Mouse (Mus musculus): ENCODE data around the gene Foxd4. TPM values are rescaled to one million over a fixed set of nuclear protein-coding genes. Genes with fewer than 3 reads are reported as not detected.

The Foxd4 gene
- polyA plus RNA-seq, 1 experiment, result not detected

DNA sequence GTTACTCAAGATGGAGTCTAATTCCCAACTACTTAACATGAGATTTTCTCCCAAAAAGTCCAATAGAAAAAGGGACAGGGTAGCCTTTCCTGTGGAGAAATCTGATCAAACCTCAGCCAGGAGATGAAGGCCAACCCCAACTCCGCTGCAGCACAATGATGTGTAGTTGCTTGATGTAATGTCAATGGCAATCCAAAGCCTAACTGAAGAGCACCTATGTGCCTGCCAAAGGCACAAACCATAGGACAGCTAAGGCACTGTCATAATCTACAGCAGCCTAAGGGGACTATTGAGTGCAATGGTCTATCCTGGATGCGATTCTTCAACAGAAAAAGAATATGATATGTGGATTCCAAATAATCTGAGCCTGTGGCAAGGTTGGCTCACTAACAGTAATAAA is 1.8 kb upstream of the Foxd4 start:
- WGBS, result 67% methylated on average over 2 of the region's 2 CpGs
- TF ChIP-seq POLR2A (IDR thresholded peaks at IDR 0.05; ENCODE audit: low read depth, low read length) (no peak), CTCF (conservative IDR thresholded peaks at IDR 0.05; ENCODE audit: insufficient read depth, insufficient read length, low read depth, low read length) (no peak)
- Histone ChIP-seq H3K27me3 (replicated peaks; ENCODE audit: control insufficient read depth, insufficient read depth, low read length) (peaks cover 3% of the 10 kb centered on the region), H3K4me3 (ENCODE audit: insufficient read depth, low read depth, low read length) (no peak overlapping the region), H3K4me1 (ENCODE audit: control insufficient read depth, insufficient read depth, low read length) (peaks cover 8% of the 10 kb centered on the region; the same call in 1 of the 2 replicates), H3K36me3 (ENCODE audit: control insufficient read depth, insufficient read depth, low read length) (no peaks in the 10 kb centered on the region), H3K27ac (ENCODE audit: insufficient read depth, low read depth, low read length) (no peak overlapping the region)
- DNase-seq, result no peak

DNA sequence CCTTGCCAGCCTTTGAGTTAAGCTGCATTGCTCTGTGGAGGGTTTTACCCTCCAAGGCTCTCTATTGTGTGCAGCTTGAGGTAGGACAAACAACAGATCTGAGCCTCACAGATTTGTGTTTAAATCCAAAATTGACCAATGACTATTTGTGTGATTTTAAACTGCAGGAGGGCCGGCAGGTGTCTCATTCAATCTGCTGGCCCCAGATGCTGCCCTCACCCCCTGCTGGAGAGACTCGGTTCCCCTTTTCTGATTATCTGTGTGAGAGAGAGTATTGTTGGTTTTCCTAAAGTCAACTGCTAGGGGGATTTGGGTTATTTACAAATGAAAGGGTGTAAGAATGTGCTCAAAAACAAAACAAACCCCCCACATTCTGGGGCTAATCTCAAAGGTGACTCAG is 1.3 kb upstream of the Foxd4 start:
- no peaks in the 10 kb centered on the region for H3K36me3 ChIP-seq (ENCODE audit: control insufficient read depth, insufficient read depth, low read length)
- DNase-seq, result no peak
- H3K27ac ChIP-seq (ENCODE audit: insufficient read depth, low read depth, low read length), result no peak overlapping the region
- no peak overlapping the region for H3K4me3 ChIP-seq (ENCODE audit: insufficient read depth, low read depth, low read length)
- H3K4me1 ChIP-seq (ENCODE audit: control insufficient read depth, insufficient read depth, low read length), result peaks cover 8% of the 10 kb centered on the region; the same call in 1 of the 2 replicates
- 10% methylated on average over 2 of the region's 2 CpGs for WGBS
- H3K27me3 ChIP-seq (replicated peaks; ENCODE audit: control insufficient read depth, insufficient read depth, low read length), result peaks cover 6% of the 10 kb centered on the region
- TF ChIP-seq CTCF (conservative IDR thresholded peaks at IDR 0.05; ENCODE audit: insufficient read depth, insufficient read length, low read depth, low read length) (no peak), POLR2A (IDR thresholded peaks at IDR 0.05; ENCODE audit: low read depth, low read length) (no peak)

DNA sequence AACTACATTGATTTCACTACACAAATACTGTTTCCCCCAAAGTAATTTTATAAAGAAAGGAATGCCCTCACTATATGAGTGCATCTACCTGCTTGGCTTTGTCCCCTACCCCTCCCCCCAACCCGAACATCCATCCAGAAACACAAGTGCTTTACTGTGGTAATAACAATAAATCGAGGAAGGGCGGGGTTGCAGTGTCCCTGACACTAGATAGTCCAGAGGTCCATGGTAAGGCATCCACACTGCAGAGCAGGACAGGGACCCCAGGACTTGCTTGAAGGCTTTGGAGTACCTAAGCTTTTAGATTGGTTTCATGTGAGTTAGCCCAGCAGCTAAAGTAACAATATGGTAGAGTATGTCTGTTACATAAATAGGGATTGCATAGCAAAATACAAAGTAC is 669 bp upstream of the Foxd4 start:
- H3K4me1 ChIP-seq (ENCODE audit: control insufficient read depth, insufficient read depth, low read length), result peaks cover 8% of the 10 kb centered on the region; the same call in 1 of the 2 replicates
- 11% methylated on average over 3 of the region's 3 CpGs for WGBS
- no peak overlapping the region for H3K27ac ChIP-seq (ENCODE audit: insufficient read depth, low read depth, low read length)
- DNase-seq, result no peak
- H3K4me3 ChIP-seq (ENCODE audit: insufficient read depth, low read depth, low read length), result no peak overlapping the region
- no peaks in the 10 kb centered on the region for H3K36me3 ChIP-seq (ENCODE audit: control insufficient read depth, insufficient read depth, low read length)
- TF ChIP-seq CTCF (conservative IDR thresholded peaks at IDR 0.05; ENCODE audit: insufficient read depth, insufficient read length, low read depth, low read length), result no peak
- H3K27me3 ChIP-seq (replicated peaks; ENCODE audit: control insufficient read depth, insufficient read depth, low read length), result peaks cover 6% of the 10 kb centered on the region

DNA sequence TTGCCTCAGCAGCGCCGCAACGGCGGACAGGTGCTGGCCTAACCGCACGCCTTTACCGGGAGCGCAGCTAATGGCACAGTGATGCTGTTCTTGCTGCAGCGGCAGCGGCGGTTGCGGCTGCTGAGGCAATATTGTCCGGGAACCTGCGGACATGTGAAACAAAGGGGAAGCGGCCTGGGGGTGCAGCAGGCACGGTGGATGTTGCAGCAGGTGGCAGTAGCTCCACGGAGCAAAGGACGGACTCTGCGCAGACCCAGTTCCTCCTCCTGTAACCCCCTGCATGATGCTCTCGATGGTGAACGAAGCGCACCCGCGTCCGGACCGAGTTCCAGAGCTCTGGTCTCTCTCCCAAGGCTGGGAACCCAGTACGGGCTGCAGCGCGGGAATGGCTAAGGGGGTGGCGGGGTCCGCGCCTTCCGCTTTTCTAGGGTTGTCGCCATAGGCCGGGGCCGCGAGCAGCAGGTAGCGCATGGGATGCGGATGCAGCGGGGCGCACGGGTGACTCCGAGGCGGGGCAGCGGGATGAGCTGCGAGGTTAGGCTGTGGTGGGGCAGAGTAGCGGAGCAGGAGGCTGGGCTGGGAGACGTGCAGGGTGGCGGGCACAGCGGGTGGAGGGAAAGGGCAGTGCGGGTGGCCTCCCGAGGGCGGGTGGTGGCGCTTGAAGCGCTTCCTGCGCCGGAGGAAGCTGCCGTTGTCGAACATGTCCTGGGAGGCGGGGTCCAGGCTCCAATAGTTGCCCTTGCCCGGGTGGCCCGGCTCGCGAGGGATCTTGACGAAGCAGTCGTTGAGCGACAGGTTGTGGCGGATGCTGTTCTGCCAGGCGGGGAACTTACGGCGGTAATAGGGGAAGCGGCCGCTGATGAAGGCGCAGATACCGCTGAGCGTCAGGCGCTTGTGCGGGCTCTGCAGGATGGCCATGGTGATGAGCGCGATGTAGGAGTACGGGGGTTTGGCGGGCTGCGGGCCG is 1.1 kb downstream of the Foxd4 start:
- no peak for TF ChIP-seq CTCF (conservative IDR thresholded peaks at IDR 0.05; ENCODE audit: insufficient read depth, insufficient read length, low read depth, low read length)
- TF ChIP-seq POLR2A (IDR thresholded peaks at IDR 0.05; ENCODE audit: low read depth, low read length), result no peak
- Histone ChIP-seq H3K27ac (ENCODE audit: insufficient read depth, low read depth, low read length) (no peak overlapping the region), H3K4me3 (ENCODE audit: insufficient read depth, low read depth, low read length) (peak overlapping the region; percentile 22; the same call in 1 of the 2 replicates), H3K4me1 (ENCODE audit: control insufficient read depth, insufficient read depth, low read length) (peaks cover 8% of the 10 kb centered on the region; the same call in 1 of the 2 replicates), H3K36me3 (ENCODE audit: control insufficient read depth, insufficient read depth, low read length) (no peaks in the 10 kb centered on the region), H3K27me3 (replicated peaks; ENCODE audit: control insufficient read depth, insufficient read depth, low read length) (peaks cover 6% of the 10 kb centered on the region)
- WGBS, result 2% methylated on average over 84 of the region's 84 CpGs
- peak; percentile 9 for DNase-seq

DNA sequence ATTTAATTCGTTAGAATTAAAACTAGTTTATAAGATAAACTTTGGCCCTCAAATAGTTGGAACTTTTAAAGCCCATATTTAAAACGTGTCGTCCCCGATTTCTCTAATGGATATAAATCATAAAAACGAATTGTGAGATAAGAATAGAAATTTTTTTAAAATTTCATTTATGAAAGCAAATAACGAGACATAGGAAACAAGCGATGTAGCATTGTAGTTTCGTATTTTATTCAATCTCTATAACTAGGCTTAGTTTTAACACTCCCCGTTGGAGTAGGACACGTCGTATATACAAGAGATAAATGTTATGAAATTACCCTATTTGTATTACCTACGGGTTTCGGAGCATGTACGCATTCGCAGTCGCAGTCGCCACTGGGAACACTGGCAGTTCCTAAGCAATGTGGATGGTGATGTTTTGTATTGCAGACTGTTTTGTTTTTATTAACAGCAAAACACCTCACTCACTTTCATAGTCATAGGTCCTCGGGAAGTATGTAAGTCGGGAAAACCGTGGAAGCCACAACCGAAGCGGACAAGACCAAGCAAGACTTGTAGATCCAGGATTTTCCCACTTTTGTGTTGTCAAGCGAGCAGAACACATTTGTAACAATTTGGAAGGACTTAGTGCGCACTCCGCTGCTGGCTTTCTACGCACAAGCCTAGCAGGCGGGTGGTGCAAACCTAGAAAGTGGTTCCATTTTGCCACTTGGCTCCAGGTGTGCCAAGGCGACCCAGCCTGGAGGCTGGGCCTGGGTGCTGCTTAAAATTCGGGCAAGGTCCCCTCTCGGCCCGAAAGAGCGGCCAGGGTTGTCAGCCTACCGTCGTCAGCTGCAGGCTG is 2.0 kb downstream of the Foxd4 start:
- Histone ChIP-seq H3K27me3 (replicated peaks; ENCODE audit: control insufficient read depth, insufficient read depth, low read length) (peaks cover 6% of the 10 kb centered on the region), H3K4me1 (ENCODE audit: control insufficient read depth, insufficient read depth, low read length) (peaks cover 8% of the 10 kb centered on the region; the same call in 1 of the 2 replicates), H3K36me3 (ENCODE audit: control insufficient read depth, insufficient read depth, low read length) (no peaks in the 10 kb centered on the region), H3K4me3 (ENCODE audit: insufficient read depth, low read depth, low read length) (no peak overlapping the region), H3K27ac (ENCODE audit: insufficient read depth, low read depth, low read length) (no peak overlapping the region)
- WGBS, result 9% methylated on average over 34 of the region's 34 CpGs
- DNase-seq, result peak; percentile 13
- no peak for TF ChIP-seq POLR2A (IDR thresholded peaks at IDR 0.05; ENCODE audit: low read depth, low read length)
- TF ChIP-seq CTCF (conservative IDR thresholded peaks at IDR 0.05; ENCODE audit: insufficient read depth, insufficient read length, low read depth, low read length), result no peak

DNA sequence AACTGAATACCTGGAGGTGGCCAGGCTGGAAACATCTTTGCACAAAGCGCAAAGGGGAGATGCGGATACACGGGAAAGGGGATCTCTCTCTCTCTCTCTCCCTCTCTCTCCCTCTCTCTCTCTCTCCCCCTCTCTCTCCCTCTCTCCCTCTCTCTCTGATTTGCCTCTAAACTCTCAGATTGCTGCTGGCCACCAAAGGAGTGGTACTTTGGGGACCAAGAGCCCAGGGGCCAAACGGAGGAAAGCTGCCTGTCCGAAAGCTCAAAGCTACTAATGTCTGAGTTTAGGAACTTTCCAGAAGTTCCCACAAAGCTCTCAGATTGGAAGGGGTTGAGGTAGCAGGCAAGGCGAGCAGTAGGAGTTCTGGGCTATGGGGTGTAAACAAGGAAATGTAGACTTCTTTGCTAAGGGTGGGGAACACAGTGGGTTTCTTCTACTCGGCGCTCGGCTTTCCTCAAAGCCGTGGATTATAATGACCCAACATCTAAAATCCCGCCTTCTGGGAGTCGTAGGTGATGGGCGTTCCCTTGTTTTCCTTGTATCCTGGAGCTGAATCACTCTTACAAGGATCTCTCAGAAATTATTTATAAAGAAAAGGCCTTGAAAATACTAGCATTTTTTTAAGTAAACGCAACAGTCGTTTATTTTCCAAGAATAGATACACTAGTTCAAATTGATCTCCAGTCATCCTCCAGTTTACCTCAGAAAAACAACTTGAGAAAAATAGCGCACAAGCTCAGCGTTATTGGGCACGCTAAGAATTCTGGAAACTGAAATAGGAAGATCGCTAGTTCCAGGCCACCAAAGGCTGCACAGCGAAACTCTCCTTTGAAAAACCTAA is 2.9 kb downstream of the Foxd4 start:
- TF ChIP-seq POLR2A (IDR thresholded peaks at IDR 0.05; ENCODE audit: low read depth, low read length), result no peak
- TF ChIP-seq CTCF (conservative IDR thresholded peaks at IDR 0.05; ENCODE audit: insufficient read depth, insufficient read length, low read depth, low read length), result no peak
- 7% methylated on average over 20 of the region's 20 CpGs for WGBS
- Histone ChIP-seq H3K4me3 (ENCODE audit: insufficient read depth, low read depth, low read length) (no peak overlapping the region), H3K36me3 (ENCODE audit: control insufficient read depth, insufficient read depth, low read length) (no peaks in the 10 kb centered on the region), H3K4me1 (ENCODE audit: control insufficient read depth, insufficient read depth, low read length) (peaks cover 8% of the 10 kb centered on the region; the same call in 1 of the 2 replicates), H3K27ac (ENCODE audit: insufficient read depth, low read depth, low read length) (no peak overlapping the region), H3K27me3 (replicated peaks; ENCODE audit: control insufficient read depth, insufficient read depth, low read length) (peaks cover 6% of the 10 kb centered on the region)
- DNase-seq, result peak; percentile 12

Data from kidney, adult 2 months (tissue).